Mouse (Mus musculus) spleen, adult 12 weeks (tissue): ENCODE results near the gene Gm9733.
"Not testable (repeated sequence)": the region's sequence is repeated elsewhere in the genome, so short reads cannot be mapped to it uniquely, and the experiment has no call there.

ENCODE experiments used
- DNase-seq: peaks from one replicate; pipeline ENCODE4 v3.0.0; 2022; ENCODE audit warnings: low spot score

The Gm9733 gene

GRCm38 (mm10) chr3:15332063-15332462 is at the start of gene Gm9733:
TSS of gene Gm9733 (minus strand) at chr3:15332302.
- DNase-seq = no peak

GRCm38 (mm10) chr3:15355690-15356089 is 23.6 kb upstream of the Gm9733 start:
- DNase-seq = not testable (repeated sequence)

- not testable (repeated sequence) for DNase-seq
Observed at GRCm38 (mm10) chr3:15350318-15350717, 18.2 kb upstream of the Gm9733 start.

- not testable (repeated sequence) for DNase-seq
Observed at GRCm38 (mm10) chr3:15345606-15346005, 13.5 kb upstream of the Gm9733 start.

GRCm38 (mm10) chr3:15340287-15340686 is 8.2 kb upstream of the Gm9733 start:
- no peak for DNase-seq

- DNase-seq = no peak
Observed at GRCm38 (mm10) chr3:15334182-15334581, 2.1 kb upstream of the Gm9733 start.

- no peak for DNase-seq
Observed at GRCm38 (mm10) chr3:15331545-15331944, 557 bp downstream of the Gm9733 start.

- DNase-seq = no peak
Observed at GRCm38 (mm10) chr3:15329549-15329948, 2.6 kb downstream of the Gm9733 start.

GRCm38 (mm10) chr3:15284424-15285328 is 47.4 kb downstream of the Gm9733 start:
- DNase-seq = no peak

- no peak for DNase-seq
Observed at GRCm38 (mm10) chr3:15275899-15276526, 56.1 kb downstream of the Gm9733 start.

GRCm38 (mm10) chr3:15264450-15264849 is 67.7 kb downstream of the Gm9733 start:
- no peak for DNase-seq

GRCm38 (mm10) chr3:15255726-15256125 is 76.4 kb downstream of the Gm9733 start:
- no peak for DNase-seq
